Mouse (Mus musculus) stomach, embryonic 16.5 days (tissue): ENCODE results near the gene Pld4. TPM values are rescaled to one million over a fixed set of nuclear protein-coding genes. Genes with fewer than 3 reads are reported as not detected.

Experiments used
- ATAC-seq: fragments of 200-750 bp; cut with Nextera tagmentation; 2 replicates; pipeline ENCODE4 v1.8.0; 2017; ENCODE audit warnings: moderate number of reproducible peaks, moderate TSS enrichment; ENCODE audit not compliant: insufficient read depth, low FRiP score
- H3K27ac ChIP-seq: fragments of 300-500 bp; sonication (generic); 2 replicates; pipeline ENCODE4 v1.5.1; 2014; ENCODE audit warnings: low read length
- H3K27me3 ChIP-seq: fragments of 300-500 bp; sonication (generic); 2 replicates; pipeline ENCODE4 v1.6.1; 2014; ENCODE audit warnings: low read length, control low read depth, mixed read lengths; ENCODE audit not compliant: control insufficient read depth, insufficient read depth
- H3K36me3 ChIP-seq: fragments of 300-500 bp; sonication (generic); 2 replicates; pipeline ENCODE4 v1.6.1; 2014; ENCODE audit warnings: low read length; ENCODE audit not compliant: control insufficient read depth, insufficient read depth
- H3K4me1 ChIP-seq: fragments of 300-500 bp; sonication (generic); 2 replicates; pipeline ENCODE4 v1.6.1; 2014; ENCODE audit warnings: low read length, control low read depth, mixed read lengths; ENCODE audit not compliant: control insufficient read depth, insufficient read depth
- H3K4me2 ChIP-seq: fragments of 300-500 bp; sonication (generic); 2 replicates; pipeline ENCODE4 v1.6.1; 2014; ENCODE audit warnings: low read depth, low read length, mixed read lengths
- H3K4me3 ChIP-seq: fragments of 300-500 bp; sonication (generic); replicated peaks from 2 replicates; pipeline ENCODE4 v1.5.1; 2014; ENCODE audit warnings: mild to moderate bottlenecking, low read length
- H3K9ac ChIP-seq: fragments of 300-500 bp; sonication (generic); 2 replicates; pipeline ENCODE4 v1.6.1; 2014; ENCODE audit warnings: low read length
- H3K9me3 ChIP-seq: fragments of 300-500 bp; sonication (generic); replicated peaks from 2 replicates; pipeline ENCODE4 v1.6.1; 2016; ENCODE audit warnings: low read length, control low read depth; ENCODE audit not compliant: control insufficient read depth
- WGBS: fragments of 180-500 bp; shearing (Covaris S2); extraction: QIAGEN DNeasy Blood & Tissue Kit; methylation state at CpG from one replicate; pipeline ENCODE4 v1.1.7; 2014; 5-methylcytosine and 5-hydroxymethylcytosine counted together
- polyA plus RNA-seq: library from polyadenylated mRNA; unstranded; fragments of >200 nt; fragmentation: Nextera tagmentation; extraction: Ambion mirVana; gene quantifications from 2 replicates; pipeline ENCODE4 v1.2.1, GENCODE M21; 2015

The Pld4 gene
- polyA plus RNA-seq, 1 experiment from 2014 or later = 17.1 TPM

DNA sequence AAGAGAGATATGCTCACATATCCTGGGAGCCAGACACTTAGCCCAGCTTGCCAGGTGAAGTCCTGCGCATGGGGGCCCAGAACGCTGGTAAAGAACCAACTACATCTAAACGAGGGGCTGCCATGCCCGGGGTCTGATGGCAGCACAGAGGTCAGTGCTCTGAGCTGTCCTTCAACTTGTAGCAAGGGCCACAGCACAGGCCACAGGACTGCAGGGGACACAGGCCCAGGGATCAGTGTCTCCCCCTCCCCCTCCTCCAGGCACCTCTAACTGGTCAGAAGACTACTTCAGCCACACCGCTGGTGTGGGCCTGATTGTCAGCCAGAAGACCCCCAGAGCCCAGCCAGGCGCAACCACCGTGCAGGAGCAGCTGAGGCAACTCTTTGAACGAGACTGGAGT is 7.7 kb downstream of the Pld4 start:
- Histone ChIP-seq H3K9ac (no peak overlapping the region), H3K27ac (no peak overlapping the region), H3K9me3 (no peaks in the 10 kb centered on the region), H3K4me1 (no peaks in the 10 kb centered on the region), H3K4me2 (no peak overlapping the region), H3K27me3 (no peaks in the 10 kb centered on the region), H3K36me3 (no peaks in the 10 kb centered on the region), H3K4me3 (no peak overlapping the region)
- ATAC-seq = no peak
- 74% methylated on average over 8 of the region's 8 CpGs for WGBS

- no peak for ATAC-seq
- WGBS = 81% methylated on average over 6 of the region's 6 CpGs
- H3K9me3 ChIP-seq = no peaks in the 10 kb centered on the region
These were observed 8.6 kb downstream of the Pld4 start for GRCm38 (mm10) chr12:112769031-112769430.

DNA sequence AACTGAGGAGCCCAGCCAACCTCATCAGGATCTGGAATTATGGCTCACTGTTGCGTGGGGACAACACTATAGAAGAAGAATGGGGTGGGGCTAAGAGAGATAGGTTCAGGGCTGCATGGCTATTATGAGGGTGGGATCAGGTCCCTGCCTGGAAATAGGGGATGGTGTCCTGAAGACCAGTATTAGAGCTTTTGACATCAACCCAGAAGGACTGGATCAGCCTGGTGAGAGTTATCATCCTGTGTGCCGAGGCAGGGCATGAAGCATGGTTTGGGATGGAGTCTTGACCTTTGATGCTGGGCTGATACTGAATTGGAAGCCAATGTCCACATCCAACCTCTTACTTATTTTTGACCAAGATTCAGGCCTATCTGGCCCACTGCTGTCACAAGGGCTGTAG is 9.3 kb downstream of the Pld4 start:
- H3K4me3 ChIP-seq = no peak overlapping the region
- no peak overlapping the region for H3K4me2 ChIP-seq
- H3K27me3 ChIP-seq = no peaks in the 10 kb centered on the region
- 80% methylated on average over 2 of the region's 2 CpGs for WGBS
- no peaks in the 10 kb centered on the region for H3K9me3 ChIP-seq
- no peak for ATAC-seq
- H3K27ac ChIP-seq = no peak overlapping the region
- H3K9ac ChIP-seq = no peak overlapping the region
- no peaks in the 10 kb centered on the region for H3K4me1 ChIP-seq
- H3K36me3 ChIP-seq = no peaks in the 10 kb centered on the region

More at GRCm38 (mm10) chr12:112769031-112769430, 8.6 kb downstream of the Pld4 start:
- H3K9ac ChIP-seq = no peak overlapping the region
- no peaks in the 10 kb centered on the region for H3K27me3 ChIP-seq
- H3K27ac ChIP-seq = no peak overlapping the region
- H3K36me3 ChIP-seq = no peaks in the 10 kb centered on the region
- no peak overlapping the region for H3K4me3 ChIP-seq
- H3K4me1 ChIP-seq = no peaks in the 10 kb centered on the region
- H3K4me2 ChIP-seq = no peak overlapping the region

GRCm38 (mm10) chr12:112770396-112770795 is 9.9 kb downstream of the Pld4 start:
- Histone ChIP-seq H3K9ac (no peak overlapping the region), H3K27me3 (no peaks in the 10 kb centered on the region), H3K36me3 (no peaks in the 10 kb centered on the region), H3K4me1 (no peaks in the 10 kb centered on the region), H3K4me3 (no peak overlapping the region), H3K27ac (no peak overlapping the region), H3K9me3 (no peaks in the 10 kb centered on the region), H3K4me2 (no peak overlapping the region)
- WGBS = 78% methylated on average over 4 of the region's 4 CpGs
- no peak for ATAC-seq

DNA sequence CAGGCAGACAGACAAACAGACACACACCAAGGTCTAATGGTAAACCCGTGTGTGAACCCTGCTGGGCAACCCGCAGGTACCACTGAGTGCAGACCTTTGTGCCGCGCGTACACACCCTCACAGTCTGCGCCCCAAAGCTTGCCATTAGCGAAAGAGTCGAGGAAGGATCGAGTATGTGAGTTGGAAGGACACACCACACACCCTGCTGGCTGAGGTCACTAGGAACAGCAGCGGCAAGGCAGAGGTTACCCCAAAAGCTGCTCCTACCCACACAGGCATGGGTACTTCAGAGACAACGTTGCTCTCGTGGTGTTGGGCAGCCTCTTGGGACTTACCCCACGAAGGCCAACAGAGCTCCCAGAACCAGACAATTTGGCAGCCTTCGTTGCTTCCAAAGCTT is 11.9 kb downstream of the Pld4 start:
- 89% methylated on average over 14 of the region's 14 CpGs for WGBS
- Histone ChIP-seq H3K9me3 (no peaks in the 10 kb centered on the region), H3K27ac (no peak overlapping the region)

GRCm38 (mm10) chr12:112773366-112773765 is 12.9 kb downstream of the Pld4 start:
- no peak for ATAC-seq
- Histone ChIP-seq H3K4me3 (no peak overlapping the region), H3K4me1 (no peaks in the 10 kb centered on the region), H3K4me2 (no peak overlapping the region), H3K27me3 (no peaks in the 10 kb centered on the region), H3K27ac (no peak overlapping the region), H3K9me3 (no peaks in the 10 kb centered on the region), H3K36me3 (no peaks in the 10 kb centered on the region), H3K9ac (no peak overlapping the region)
- WGBS = 26% methylated on average over 9 of the region's 9 CpGs

More for the DNA sequence above, 11.9 kb downstream of the Pld4 start:
- Histone ChIP-seq H3K9ac (no peak overlapping the region), H3K36me3 (no peaks in the 10 kb centered on the region), H3K4me2 (no peak overlapping the region), H3K27me3 (no peaks in the 10 kb centered on the region), H3K4me3 (no peak overlapping the region), H3K4me1 (no peaks in the 10 kb centered on the region)
- ATAC-seq = no peak

GRCm38 (mm10) chr12:112774026-112774425 is 13.6 kb downstream of the Pld4 start:
- Histone ChIP-seq H3K4me3 (no peak overlapping the region), H3K27ac (no peak overlapping the region), H3K4me2 (no peak overlapping the region), H3K27me3 (no peaks in the 10 kb centered on the region), H3K9me3 (no peaks in the 10 kb centered on the region), H3K4me1 (no peaks in the 10 kb centered on the region), H3K36me3 (no peaks in the 10 kb centered on the region), H3K9ac (no peak overlapping the region)
- 82% methylated on average over 6 of the region's 6 CpGs for WGBS
- ATAC-seq = no peak

GRCm38 (mm10) chr12:112774481-112774880 is 14.0 kb downstream of the Pld4 start:
- H3K4me2 ChIP-seq = no peak overlapping the region
- no peaks in the 10 kb centered on the region for H3K36me3 ChIP-seq
- H3K27me3 ChIP-seq = no peaks in the 10 kb centered on the region
- no peaks in the 10 kb centered on the region for H3K4me1 ChIP-seq
- H3K27ac ChIP-seq = no peak overlapping the region
- H3K4me3 ChIP-seq = no peak overlapping the region
- 87% methylated on average over 10 of the region's 10 CpGs for WGBS
- no peaks in the 10 kb centered on the region for H3K9me3 ChIP-seq
- ATAC-seq = no peak
- no peak overlapping the region for H3K9ac ChIP-seq

- Histone ChIP-seq H3K27me3 (no peaks in the 10 kb centered on the region), H3K4me3 (no peak overlapping the region), H3K36me3 (no peaks in the 10 kb centered on the region), H3K9me3 (no peaks in the 10 kb centered on the region), H3K4me2 (no peak overlapping the region), H3K9ac (no peak overlapping the region), H3K4me1 (peaks cover 31% of the 10 kb centered on the region), H3K27ac (no peak overlapping the region)
- no peak for ATAC-seq
- WGBS = 60% methylated on average over 8 of the region's 8 CpGs
These were observed 30.6 kb downstream of the Pld4 start for GRCm38 (mm10) chr12:112791026-112791425.
